Mouse (Mus musculus) cortical plate, adult 2 months (tissue): ENCODE results near the gene Ngb. TPM values are rescaled to one million over a fixed set of nuclear protein-coding genes. Genes with fewer than 3 reads are reported as not detected.

Experiments
- H3K27ac ChIP-seq: fragments of 200-500 bp; 2 replicates; pipeline ENCODE4 v1.5.1; 2012; ENCODE audit warnings: low read length, control low read depth, inconsistent platforms; ENCODE audit not compliant: insufficient read depth
- H3K4me1 ChIP-seq: fragments of 200-500 bp; 2 replicates; pipeline ENCODE4 v1.6.1; 2011; ENCODE audit warnings: low read length; ENCODE audit not compliant: control insufficient read depth, insufficient read depth
- H3K4me3 ChIP-seq: fragments of 200-500 bp; 2 replicates; pipeline ENCODE4 v1.5.1; 2011; ENCODE audit warnings: mild to moderate bottlenecking, low read length, control low read depth; ENCODE audit not compliant: insufficient read depth
- CTCF ChIP-seq: fragments of 200-500 bp; IDR thresholded peaks from 2 replicates; pipeline ENCODE4 v1.5.1; 2011; ENCODE audit warnings: mild to moderate bottlenecking, control low read depth, low read length; ENCODE audit not compliant: insufficient read depth; ENCODE audit errors: extremely low read depth
- POLR2A ChIP-seq: fragments of 200-500 bp; IDR thresholded peaks from 2 replicates; pipeline ENCODE4 v1.6.1; 2011; ENCODE audit warnings: mild to moderate bottlenecking, low read length, control low read depth; ENCODE audit not compliant: insufficient read depth; ENCODE audit errors: extremely low read depth
- polyA plus RNA-seq: library from polyadenylated mRNA; depleted of rRNA; stranded (reverse); fragments of >200 nt; gene quantifications from 2 replicates; pipeline ENCODE4 v1.2.3, GENCODE M21; 2012

Gene Ngb
- polyA plus RNA-seq, 1 experiment: 8.9 TPM

DNA sequence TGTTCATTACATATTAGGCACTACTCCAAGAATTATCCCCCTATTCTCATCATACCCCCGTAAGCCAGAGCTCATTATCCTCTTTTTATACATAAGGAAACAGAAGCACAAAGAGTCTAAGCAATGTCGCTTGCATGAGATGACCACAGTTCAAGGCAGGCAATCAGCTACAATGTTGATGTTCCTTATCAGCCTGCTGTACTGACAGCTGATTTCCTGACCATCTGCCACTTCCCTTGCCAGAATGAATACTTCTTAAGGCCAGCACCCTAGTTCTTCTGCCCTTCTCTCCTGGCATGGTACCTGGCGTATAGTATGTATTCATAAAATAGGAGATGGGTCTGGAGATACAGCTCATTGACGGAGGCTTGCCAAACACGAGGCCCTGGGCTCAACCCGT lies 29.9 kb upstream of the Ngb start:
- Histone ChIP-seq H3K4me1 (no peaks in the 10 kb centered on the region), H3K27ac (no peak overlapping the region), H3K4me3 (no peak overlapping the region)
- TF ChIP-seq POLR2A (no peak), CTCF (no peak)

- TF ChIP-seq CTCF: peak; percentile 42
- TF ChIP-seq POLR2A: no peak
- H3K4me3 ChIP-seq: no peak overlapping the region
- no peak overlapping the region for H3K27ac ChIP-seq
- no peaks in the 10 kb centered on the region for H3K4me1 ChIP-seq
These were observed 29.3 kb upstream of the Ngb start for GRCm38 (mm10) chr12:87131619-87132018.

GRCm38 (mm10) chr12:87131181-87131580 lies 28.8 kb upstream of the Ngb start:
- TF ChIP-seq CTCF: no peak
- TF ChIP-seq POLR2A: no peak
- H3K4me1 ChIP-seq: no peaks in the 10 kb centered on the region
- no peak overlapping the region for H3K4me3 ChIP-seq
- no peak overlapping the region for H3K27ac ChIP-seq

DNA sequence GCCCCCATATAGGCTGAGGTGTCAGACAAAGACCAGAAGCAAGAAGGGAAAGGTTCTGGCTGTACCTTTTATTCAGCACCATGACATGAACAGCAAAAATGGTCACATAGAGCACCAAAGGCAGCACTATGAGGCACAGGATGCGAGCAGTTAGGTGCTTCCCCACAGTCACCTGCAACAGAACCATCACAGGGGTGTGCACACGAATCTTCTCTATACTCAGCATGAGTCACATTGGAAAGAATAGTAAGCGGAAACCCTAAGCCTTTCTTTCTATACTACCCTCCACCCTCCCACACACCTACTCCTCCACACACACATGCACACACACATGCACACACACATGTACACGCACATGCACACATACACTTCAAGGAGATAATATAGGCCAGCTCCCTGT lies 27.9 kb upstream of the Ngb start:
- H3K4me1 ChIP-seq: no peaks in the 10 kb centered on the region
- no peak overlapping the region for H3K27ac ChIP-seq
- TF ChIP-seq POLR2A: no peak
- TF ChIP-seq CTCF: no peak
- H3K4me3 ChIP-seq: no peak overlapping the region

DNA sequence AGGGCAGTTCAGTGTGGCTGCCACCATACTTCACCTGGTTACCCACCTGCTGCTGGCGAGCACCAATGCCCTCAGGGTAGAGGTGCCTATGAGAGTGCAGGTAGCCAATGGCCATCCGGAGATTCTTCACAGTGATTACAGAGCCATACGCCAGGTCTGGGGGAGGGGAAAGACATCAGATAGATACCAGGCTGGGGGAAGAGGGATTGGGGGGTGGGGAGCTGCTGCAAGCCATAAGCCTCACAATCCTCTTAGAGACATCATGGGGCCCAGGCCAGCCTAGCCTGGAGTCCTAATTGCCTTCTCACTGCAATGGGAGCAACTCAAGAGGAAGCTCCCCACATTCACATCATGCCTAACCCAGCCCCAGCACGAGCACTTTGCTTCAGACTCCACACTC lies 24.9 kb upstream of the Ngb start:
- H3K27ac ChIP-seq: no peak overlapping the region
- no peaks in the 10 kb centered on the region for H3K4me1 ChIP-seq
- no peak for TF ChIP-seq CTCF
- TF ChIP-seq POLR2A: no peak
- H3K4me3 ChIP-seq: no peak overlapping the region

GRCm38 (mm10) chr12:87121918-87122589 lies 19.7 kb upstream of the Ngb start:
- no peak overlapping the region for H3K4me3 ChIP-seq
- no peak overlapping the region for H3K27ac ChIP-seq
- H3K4me1 ChIP-seq: no peaks in the 10 kb centered on the region
- TF ChIP-seq POLR2A (no peak), CTCF (no peak)

DNA sequence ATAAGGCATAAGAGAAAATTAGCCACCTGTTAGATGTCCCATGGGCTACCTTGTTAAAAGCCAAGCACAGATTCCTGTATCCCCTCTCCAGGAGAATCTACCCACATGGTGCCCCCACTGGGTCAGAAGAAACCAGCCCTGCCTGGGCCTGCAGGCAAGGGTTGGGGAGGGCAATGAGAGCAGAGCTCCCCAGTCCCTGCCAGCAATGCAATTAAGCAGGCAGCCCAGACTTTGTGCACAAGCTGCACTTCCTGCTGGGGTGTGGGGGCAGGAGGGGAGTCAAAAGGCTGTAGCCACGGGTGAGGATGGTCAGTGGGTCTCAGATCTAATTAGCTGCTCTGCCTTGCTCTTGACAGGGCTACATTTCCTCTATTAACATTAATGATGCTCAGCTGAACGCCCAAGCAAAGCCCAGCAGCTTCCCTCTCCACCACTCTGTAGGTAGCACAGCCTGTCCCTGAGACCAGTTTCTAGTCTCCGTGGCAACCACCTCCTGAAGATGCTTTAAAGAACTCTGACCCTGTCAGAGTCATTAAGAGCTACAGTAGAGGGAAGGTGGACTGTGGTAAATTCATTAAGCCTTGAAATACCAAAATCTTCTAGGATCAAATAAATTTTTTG lies 5.1 kb upstream of the Ngb start:
- no peak for TF ChIP-seq CTCF
- TF ChIP-seq POLR2A: no peak
- Histone ChIP-seq H3K27ac (no peak overlapping the region), H3K4me3 (no peak overlapping the region), H3K4me1 (0 out of 2 replicates have a peak, but pooled peaks cover 1% of the 10 kb centered on the region)

- Histone ChIP-seq H3K27ac (no peak overlapping the region), H3K4me1 (no peaks in the 10 kb centered on the region), H3K4me3 (no peak overlapping the region)
- no peak for TF ChIP-seq POLR2A
- TF ChIP-seq CTCF: no peak
These were observed 2.5 kb upstream of the Ngb start for GRCm38 (mm10) chr12:87104796-87105195.

DNA sequence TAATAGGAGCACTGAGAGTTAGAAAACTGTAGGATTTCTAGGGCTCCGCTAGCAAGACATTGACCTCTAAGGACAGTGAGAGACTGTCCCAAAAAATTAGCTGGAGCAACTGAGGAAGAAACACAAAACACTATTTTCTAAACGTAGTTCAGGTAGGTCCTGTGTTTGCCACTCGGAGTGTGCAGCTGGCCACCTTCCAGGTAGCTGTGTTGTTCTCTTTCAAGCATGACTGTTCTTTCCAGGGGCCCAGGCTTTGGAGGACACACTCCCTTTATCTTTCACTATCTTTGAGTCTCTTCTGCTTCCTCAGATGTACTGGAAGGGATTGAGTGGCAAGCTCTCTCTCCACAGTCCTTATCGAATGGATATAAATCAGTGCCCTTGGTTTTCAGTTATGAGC lies 1.1 kb upstream of the Ngb start:
- no peaks in the 10 kb centered on the region for H3K4me1 ChIP-seq
- H3K27ac ChIP-seq: no peak overlapping the region
- no peak for TF ChIP-seq POLR2A
- no peak for TF ChIP-seq CTCF
- H3K4me3 ChIP-seq: no peak overlapping the region

DNA sequence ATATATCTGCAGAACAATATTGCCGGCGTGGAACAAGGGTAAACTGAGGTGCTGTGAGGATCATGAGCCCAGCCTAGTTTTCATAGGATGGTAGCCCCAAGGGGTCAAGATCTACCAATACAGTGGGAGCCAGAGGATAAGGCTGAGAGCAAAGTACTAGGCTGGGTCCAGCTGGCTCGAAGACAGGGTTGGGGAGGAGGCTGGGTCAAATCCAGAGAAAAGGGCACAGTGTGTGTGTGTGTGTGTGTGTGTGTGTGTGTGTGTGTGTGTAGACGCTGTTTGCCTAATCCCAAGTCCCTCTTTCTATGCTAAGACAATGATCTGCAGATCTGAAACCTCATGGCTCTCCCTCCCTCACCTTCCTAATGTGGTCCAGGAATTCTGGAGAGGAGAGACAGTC lies 2.0 kb downstream of the Ngb start:
- no peak overlapping the region for H3K27ac ChIP-seq
- H3K4me3 ChIP-seq: no peak overlapping the region
- TF ChIP-seq POLR2A: no peak
- TF ChIP-seq CTCF: no peak
- H3K4me1 ChIP-seq: no peaks in the 10 kb centered on the region
